Mouse (Mus musculus) liver, embryonic 13.5 days (tissue): ENCODE measurements around the gene Ppm1n. TPM values are rescaled to one million over a fixed set of nuclear protein-coding genes. Genes with fewer than 3 reads are reported as not detected.

Source experiments
- ATAC-seq: fragments of 200-750 bp; cut with Nextera tagmentation; 2 replicates; pipeline ENCODE4 v1.8.0; 2017; ENCODE audit warnings: low read depth, mild to moderate bottlenecking, moderate number of reproducible peaks, moderate library complexity
- DNase-seq: peaks from one replicate; pipeline ENCODE4 v3.0.0; 2022
- H3K27ac ChIP-seq: fragments of 300-500 bp; sonication (generic); 2 replicates; pipeline ENCODE4 v1.5.1; 2015; ENCODE audit warnings: moderate library complexity, mild to moderate bottlenecking, inconsistent platforms
- H3K27me3 ChIP-seq: fragments of 300-500 bp; sonication (generic); 2 replicates; pipeline ENCODE4 v1.6.1; 2015; ENCODE audit warnings: mild to moderate bottlenecking, inconsistent platforms
- H3K36me3 ChIP-seq: fragments of 300-500 bp; sonication (generic); 2 replicates; pipeline ENCODE4 v1.6.1; 2015; ENCODE audit warnings: mild to moderate bottlenecking, inconsistent platforms
- H3K4me1 ChIP-seq: fragments of 300-500 bp; sonication (generic); replicated peaks from 2 replicates; pipeline ENCODE4 v1.6.1; 2015; ENCODE audit warnings: inconsistent platforms
- H3K4me2 ChIP-seq: fragments of 300-500 bp; sonication (generic); 2 replicates; pipeline ENCODE4 v1.6.1; 2015; ENCODE audit warnings: inconsistent platforms, mild to moderate bottlenecking, moderate library complexity
- H3K4me3 ChIP-seq: fragments of 300-500 bp; sonication (generic); replicated peaks from 2 replicates; pipeline ENCODE4 v1.5.1; 2015; ENCODE audit warnings: mild to moderate bottlenecking, inconsistent platforms
- H3K9ac ChIP-seq: fragments of 300-500 bp; sonication (generic); 2 replicates; pipeline ENCODE4 v1.6.1; 2015; ENCODE audit warnings: mild to moderate bottlenecking, inconsistent platforms
- H3K9me3 ChIP-seq: fragments of 300-500 bp; sonication (generic); replicated peaks from 2 replicates; pipeline ENCODE4 v1.6.1; 2016; ENCODE audit warnings: inconsistent platforms
- WGBS: fragments of 180-500 bp; shearing (Covaris S2); methylation state at CpG from one replicate; pipeline ENCODE4 v1.1.7; 2015; ENCODE audit not compliant: insufficient replicate concordance; 5-methylcytosine and 5-hydroxymethylcytosine counted together
- polyA plus RNA-seq: library from polyadenylated mRNA; unstranded; fragments of >200 nt; fragmentation: Nextera tagmentation; extraction: Ambion mirVana; gene quantifications from 2 replicates; pipeline ENCODE4 v1.2.1, GENCODE M21; 2015

Gene Ppm1n
- polyA plus RNA-seq, 1 experiment from 2014 or later, result not detected

DNA sequence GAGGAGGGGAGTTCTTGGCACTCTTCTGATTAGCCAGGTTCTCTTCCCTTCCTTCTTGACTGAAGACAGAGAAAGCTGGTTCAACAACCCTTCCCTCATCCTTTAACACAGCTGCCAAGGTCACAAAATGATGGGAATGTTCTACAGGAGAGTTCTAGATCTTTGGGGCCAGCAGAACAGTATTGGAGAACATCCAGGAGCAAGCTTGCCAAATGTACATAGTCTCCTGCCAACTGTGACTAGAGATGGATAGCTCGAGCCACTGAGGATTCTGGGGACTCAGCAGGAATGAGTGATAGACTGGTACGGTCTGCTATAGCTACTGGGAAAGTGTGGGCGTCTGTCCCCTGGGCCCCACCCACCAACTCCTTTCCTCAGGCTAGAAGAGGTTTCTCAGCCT is 21.5 kb downstream of the Ppm1n start:
- peak overlapping the region; percentile 26; the same call in 1 of the 2 replicates for H3K4me3 ChIP-seq
- 70% methylated on average over 3 of the region's 3 CpGs for WGBS

DNA sequence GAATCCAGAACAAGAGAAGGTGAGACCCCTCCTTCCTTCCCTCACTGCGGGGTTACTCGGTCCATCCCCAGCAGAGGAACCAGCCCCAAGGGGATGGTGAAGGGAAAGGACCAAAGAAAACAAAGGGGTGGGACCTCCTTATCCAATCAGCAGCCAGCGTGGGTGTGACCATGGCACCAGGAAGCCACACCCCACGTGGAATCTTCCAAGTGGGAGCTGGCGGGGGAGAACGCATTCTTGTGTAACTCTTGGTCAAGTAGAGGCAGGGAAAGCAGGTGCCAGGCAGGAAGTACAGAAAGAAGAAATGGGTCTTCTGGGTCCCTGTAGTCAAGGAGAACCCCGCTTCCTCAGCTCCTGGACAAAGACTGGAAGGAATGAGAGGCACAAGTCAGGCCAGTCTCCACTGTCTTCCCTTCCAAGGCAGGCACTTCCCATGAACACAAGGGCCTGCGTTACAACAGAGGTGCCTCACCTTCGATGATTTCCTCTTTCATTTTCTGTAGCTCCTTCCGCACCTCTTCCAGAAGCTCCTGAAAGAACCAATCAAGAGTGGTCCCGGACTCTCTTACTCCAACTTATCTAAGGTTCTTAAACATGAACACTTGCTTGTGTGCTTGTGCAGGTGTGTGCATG is 22.4 kb downstream of the Ppm1n start:
- peak; percentile 96 for ATAC-seq
- H3K9ac ChIP-seq, result peak overlapping the region; percentile 18
- peak; percentile 88 for DNase-seq
- peaks cover 37% of the 10 kb centered on the region for H3K4me1 ChIP-seq
- peak overlapping the region; percentile 80 for H3K27ac ChIP-seq
- peak overlapping the region; percentile 26 for H3K4me3 ChIP-seq
- WGBS, result 26% methylated on average over 11 of the region's 11 CpGs
- H3K27me3 ChIP-seq, result no peaks in the 10 kb centered on the region
- peak overlapping the region; percentile 54 for H3K4me2 ChIP-seq
- H3K36me3 ChIP-seq, result peaks cover 76% of the 10 kb centered on the region
- no peaks in the 10 kb centered on the region for H3K9me3 ChIP-seq

More for the DNA sequence above, 21.5 kb downstream of the Ppm1n start:
- Histone ChIP-seq H3K4me1 (peaks cover 36% of the 10 kb centered on the region), H3K4me2 (peak overlapping the region; percentile 54), H3K9me3 (no peaks in the 10 kb centered on the region), H3K9ac (peak overlapping the region; percentile 18), H3K27ac (peak overlapping the region; percentile 80), H3K36me3 (peaks cover 84% of the 10 kb centered on the region), H3K27me3 (no peaks in the 10 kb centered on the region)
- ATAC-seq (no peak), DNase-seq (no peak)

DNA sequence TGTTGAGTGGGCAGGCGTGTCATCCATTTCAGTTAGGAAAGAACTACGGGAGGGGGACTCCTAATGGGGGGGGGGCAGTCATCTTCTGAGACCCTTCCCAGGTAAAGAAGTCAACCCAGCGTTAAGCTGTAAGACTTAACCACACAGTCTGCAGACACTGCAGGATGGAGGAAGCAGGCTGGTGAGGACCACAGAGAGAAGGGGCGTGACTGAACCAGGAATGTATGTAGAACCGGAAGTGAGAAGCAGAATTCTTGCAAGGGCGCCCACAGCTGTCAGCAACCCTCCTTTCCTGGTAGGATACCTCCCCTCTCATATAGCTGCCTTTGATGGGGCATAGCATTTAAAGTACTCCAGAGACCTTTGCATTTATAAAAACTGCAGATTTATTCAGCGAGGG is 23.3 kb downstream of the Ppm1n start:
- H3K4me3 ChIP-seq, result no peak overlapping the region
- peaks cover 66% of the 10 kb centered on the region for H3K36me3 ChIP-seq
- H3K4me2 ChIP-seq, result 0 out of 2 replicates have a peak overlapping the region, but pooled peaks have one; percentile 54
- peaks cover 41% of the 10 kb centered on the region for H3K4me1 ChIP-seq
- 74% methylated on average over 7 of the region's 7 CpGs for WGBS
- ATAC-seq (no peak), DNase-seq (no peak)
- H3K27ac ChIP-seq, result no peak overlapping the region; the same call in 1 of the 2 replicates
- no peaks in the 10 kb centered on the region for H3K9me3 ChIP-seq
- H3K27me3 ChIP-seq, result no peaks in the 10 kb centered on the region
- no peak overlapping the region for H3K9ac ChIP-seq

DNA sequence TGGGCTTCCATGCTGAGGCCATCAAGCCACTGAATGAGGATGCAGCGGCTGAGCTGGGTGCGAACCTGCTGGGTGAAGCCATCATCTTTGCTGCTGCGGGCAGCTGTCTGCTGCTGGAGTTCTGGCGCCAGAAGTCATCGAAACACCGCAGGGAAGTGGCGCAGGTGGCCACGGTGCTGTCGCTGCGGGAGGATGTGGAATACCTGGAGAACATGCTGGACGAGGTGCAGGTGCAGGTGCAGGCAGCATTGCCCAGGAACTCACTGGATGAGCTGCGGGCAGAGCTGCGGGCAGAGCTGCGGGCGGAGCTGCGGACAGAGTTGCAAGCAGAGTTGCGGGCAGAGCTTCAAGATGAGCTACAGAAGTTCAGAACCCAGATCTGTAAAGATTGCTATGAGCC is 24.5 kb downstream of the Ppm1n start:
- Histone ChIP-seq H3K9me3 (no peaks in the 10 kb centered on the region), H3K4me3 (no peak overlapping the region), H3K36me3 (peaks cover 55% of the 10 kb centered on the region), H3K27me3 (no peaks in the 10 kb centered on the region), H3K27ac (peak overlapping the region; percentile 15; the same call in 1 of the 2 replicates), H3K4me1 (peaks cover 41% of the 10 kb centered on the region), H3K9ac (no peak overlapping the region), H3K4me2 (no peak overlapping the region)
- 91% methylated on average over 17 of the region's 17 CpGs for WGBS
- DNase-seq, result no peak
- no peak for ATAC-seq

DNA sequence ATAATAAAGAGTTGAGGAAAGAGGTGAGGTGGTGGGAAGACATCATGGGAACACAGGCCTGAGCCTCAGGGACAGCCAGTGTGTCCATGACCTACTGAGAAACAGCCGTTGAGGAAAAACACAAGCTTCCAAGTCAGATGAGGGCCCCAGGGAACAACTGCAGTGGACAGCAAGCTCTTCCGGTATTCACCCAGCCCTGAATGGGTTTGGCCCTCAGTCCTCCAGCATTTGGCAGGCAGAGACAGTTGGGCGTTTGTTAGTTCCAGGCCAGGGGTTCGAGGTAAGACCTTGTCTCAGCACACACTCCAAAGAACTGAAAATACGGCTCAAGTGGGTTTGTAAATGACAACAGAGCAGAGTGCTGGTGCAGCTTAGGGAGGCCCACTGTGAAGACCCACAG is 26.4 kb downstream of the Ppm1n start:
- 58% methylated on average over 5 of the region's 5 CpGs for WGBS
- H3K9ac ChIP-seq, result no peak overlapping the region
- 0 out of 2 replicates have a peak overlapping the region, but pooled peaks have one; percentile 20 for H3K27ac ChIP-seq
- H3K4me3 ChIP-seq, result no peak overlapping the region
- H3K4me1 ChIP-seq, result peaks cover 38% of the 10 kb centered on the region
- no peak overlapping the region for H3K4me2 ChIP-seq
- no peaks in the 10 kb centered on the region for H3K27me3 ChIP-seq
- ATAC-seq, result no peak
- no peak for DNase-seq
- peaks cover 35% of the 10 kb centered on the region for H3K36me3 ChIP-seq
- no peaks in the 10 kb centered on the region for H3K9me3 ChIP-seq

DNA sequence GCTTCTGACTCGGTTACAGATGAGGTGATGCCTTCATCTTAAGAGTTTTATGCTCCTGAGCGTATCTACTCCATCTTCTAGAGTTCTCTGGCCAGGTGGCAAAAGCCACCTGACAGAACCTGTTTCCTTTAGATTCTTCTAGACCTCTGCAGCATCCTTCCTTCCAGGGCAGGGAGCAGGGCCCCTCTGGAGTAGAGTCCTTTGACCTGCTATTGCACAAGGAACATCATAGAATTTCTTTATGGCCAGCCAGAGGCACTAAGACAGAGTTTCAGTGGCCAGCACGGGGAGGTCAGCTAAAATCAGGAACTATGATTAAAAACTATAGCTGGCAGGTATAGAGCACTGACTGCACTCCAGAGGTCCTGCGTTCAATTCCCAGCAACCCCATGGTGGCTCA is 27.8 kb downstream of the Ppm1n start:
- Histone ChIP-seq H3K4me2 (no peak overlapping the region), H3K9ac (no peak overlapping the region), H3K27ac (no peak overlapping the region), H3K9me3 (no peaks in the 10 kb centered on the region), H3K4me1 (peaks cover 32% of the 10 kb centered on the region), H3K4me3 (no peak overlapping the region), H3K27me3 (no peaks in the 10 kb centered on the region), H3K36me3 (peaks cover 30% of the 10 kb centered on the region)
- 73% methylated on average over 4 of the region's 4 CpGs for WGBS
- DNase-seq, result no peak
- no peak for ATAC-seq

DNA sequence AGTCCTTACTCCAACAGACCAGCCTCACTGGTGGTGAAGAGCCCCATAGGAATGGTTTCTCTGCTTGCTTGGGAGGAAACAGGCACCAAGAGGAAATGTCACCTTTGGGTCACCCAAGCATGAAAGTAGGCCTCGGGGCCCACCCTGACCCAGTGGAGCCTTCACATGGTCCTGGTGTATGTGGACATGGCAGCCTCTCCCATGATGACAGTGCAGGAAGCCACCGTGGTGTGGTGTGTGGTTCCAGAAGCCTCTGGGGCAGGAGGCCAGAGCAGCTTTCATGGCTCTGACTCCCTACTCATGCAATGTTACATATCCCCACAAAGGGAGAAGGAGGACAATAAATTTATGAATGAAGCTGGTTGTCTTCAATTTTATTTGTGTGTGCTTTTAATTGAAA is 32.4 kb downstream of the Ppm1n start:
- no peak overlapping the region for H3K4me3 ChIP-seq
- peak overlapping the region; percentile 43; the same call in 1 of the 2 replicates for H3K9ac ChIP-seq
- H3K36me3 ChIP-seq, result peaks cover 28% of the 10 kb centered on the region
- peaks cover 55% of the 10 kb centered on the region for H3K4me1 ChIP-seq
- H3K27me3 ChIP-seq, result no peaks in the 10 kb centered on the region
- H3K9me3 ChIP-seq, result no peaks in the 10 kb centered on the region
- peak overlapping the region; percentile 88 for H3K27ac ChIP-seq
- ATAC-seq (no peak), DNase-seq (peak; percentile 51)
- H3K4me2 ChIP-seq, result peak overlapping the region; percentile 51
- 82% methylated on average over 2 of the region's 2 CpGs for WGBS

DNA sequence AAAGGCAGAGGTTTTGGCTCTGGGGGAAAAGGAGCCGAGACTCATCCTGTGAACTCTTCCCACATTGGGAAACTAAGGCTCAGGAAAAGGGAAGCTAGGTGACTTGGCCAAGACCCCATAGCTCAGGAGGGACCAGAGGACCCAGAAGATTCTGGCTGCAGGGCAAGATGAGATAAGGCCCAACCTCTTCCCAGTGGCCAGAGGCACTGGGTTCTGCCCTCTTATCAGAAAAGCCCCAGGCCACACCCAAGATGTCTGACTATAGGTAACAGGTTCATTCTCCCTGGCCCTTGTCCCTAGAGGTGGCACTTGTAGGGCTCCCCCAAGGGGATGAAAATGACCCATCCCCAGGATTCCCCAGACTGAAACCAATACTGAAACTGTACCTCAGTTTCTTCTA is 33.0 kb downstream of the Ppm1n start:
- peak overlapping the region; percentile 51 for H3K4me2 ChIP-seq
- no peaks in the 10 kb centered on the region for H3K9me3 ChIP-seq
- H3K4me3 ChIP-seq, result no peak overlapping the region
- H3K9ac ChIP-seq, result peak overlapping the region; percentile 43; the same call in 1 of the 2 replicates
- H3K27ac ChIP-seq, result peak overlapping the region; percentile 88
- H3K27me3 ChIP-seq, result no peaks in the 10 kb centered on the region
- H3K36me3 ChIP-seq, result peaks cover 28% of the 10 kb centered on the region
- WGBS, result 58% methylated on average over 1 of the region's 1 CpGs
- ATAC-seq (peak; percentile 86), DNase-seq (no peak)
- H3K4me1 ChIP-seq, result peaks cover 56% of the 10 kb centered on the region

DNA sequence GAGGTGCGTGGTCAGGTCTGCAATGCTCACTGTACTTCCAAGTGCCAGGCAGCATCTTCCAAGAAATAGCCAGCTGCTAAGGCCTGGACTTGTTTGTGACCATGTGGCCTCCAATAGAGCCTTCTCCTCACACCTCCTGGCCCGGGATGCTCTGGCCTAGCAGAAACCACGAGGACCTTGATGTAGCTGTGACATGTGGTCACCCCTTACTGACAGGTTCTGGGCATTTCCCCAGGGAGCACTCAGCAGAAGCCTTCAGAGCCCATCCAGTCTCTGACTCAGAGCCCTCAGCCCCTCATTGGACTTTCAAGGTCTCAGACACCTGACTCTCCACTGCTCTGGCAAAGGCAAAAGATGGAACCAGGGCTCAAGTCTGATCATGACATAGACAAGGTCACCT is 34.8 kb downstream of the Ppm1n start:
- peak overlapping the region; percentile 88 for H3K27ac ChIP-seq
- H3K36me3 ChIP-seq, result peaks cover 35% of the 10 kb centered on the region
- H3K4me3 ChIP-seq, result no peak overlapping the region
- no peak overlapping the region for H3K4me2 ChIP-seq
- peaks cover 74% of the 10 kb centered on the region for H3K4me1 ChIP-seq
- H3K9me3 ChIP-seq, result no peaks in the 10 kb centered on the region
- ATAC-seq (no peak), DNase-seq (no peak)
- WGBS, result 76% methylated on average over 3 of the region's 3 CpGs
- H3K9ac ChIP-seq, result peak overlapping the region; percentile 33; the same call in 1 of the 2 replicates
- H3K27me3 ChIP-seq, result no peaks in the 10 kb centered on the region

DNA sequence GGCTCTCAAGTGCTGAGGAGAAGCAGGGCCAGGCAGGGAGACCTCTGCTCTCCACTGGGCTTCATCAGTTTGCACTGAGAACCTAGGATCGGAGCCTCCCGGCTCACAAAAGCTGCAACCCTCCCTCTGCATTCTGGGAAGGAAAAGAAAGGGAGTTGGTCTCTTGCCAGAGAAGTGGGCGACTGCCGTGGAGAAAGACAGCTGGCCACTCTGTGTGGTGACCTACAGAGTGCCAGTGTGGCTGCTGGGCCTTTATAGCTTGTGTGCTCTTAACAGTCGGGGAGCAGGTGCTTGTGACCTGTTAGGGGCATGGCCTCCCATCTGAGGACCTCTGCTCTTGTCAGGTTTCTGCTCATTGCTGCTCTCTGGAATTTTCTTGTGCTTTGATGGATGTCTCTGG is 36.0 kb downstream of the Ppm1n start:
- Histone ChIP-seq H3K27me3 (no peaks in the 10 kb centered on the region), H3K4me1 (peaks cover 85% of the 10 kb centered on the region), H3K36me3 (peaks cover 35% of the 10 kb centered on the region), H3K27ac (peak overlapping the region; percentile 69), H3K9me3 (no peaks in the 10 kb centered on the region), H3K4me2 (no peak overlapping the region), H3K9ac (peak overlapping the region; percentile 26), H3K4me3 (no peak overlapping the region)
- WGBS, result 83% methylated on average over 5 of the region's 5 CpGs
- no peak for DNase-seq
- ATAC-seq, result no peak

DNA sequence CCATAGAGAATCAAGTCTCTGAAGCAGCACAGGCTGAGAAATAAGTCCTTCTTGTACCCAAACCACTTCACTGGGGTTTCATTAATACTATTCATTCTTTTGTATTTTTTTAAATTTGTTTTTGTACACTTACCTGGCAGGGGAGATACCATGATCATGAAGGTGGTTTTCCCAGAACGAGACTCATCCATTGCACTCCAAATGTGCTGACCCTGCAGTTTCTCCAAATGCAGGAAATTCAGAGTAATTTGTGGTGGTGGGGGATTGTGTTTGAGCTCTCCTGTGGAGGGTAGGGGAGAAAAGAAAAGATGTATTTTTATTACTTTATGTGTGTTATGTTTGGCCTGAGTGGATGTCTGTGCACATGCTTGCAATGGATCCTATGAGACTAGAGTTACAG is 37.9 kb downstream of the Ppm1n start:
- Histone ChIP-seq H3K9ac (no peak overlapping the region), H3K4me2 (no peak overlapping the region), H3K36me3 (peaks cover 27% of the 10 kb centered on the region), H3K4me3 (no peak overlapping the region), H3K27ac (peak overlapping the region; percentile 91), H3K4me1 (peaks cover 95% of the 10 kb centered on the region), H3K9me3 (no peaks in the 10 kb centered on the region), H3K27me3 (no peaks in the 10 kb centered on the region)
- ATAC-seq (no peak), DNase-seq (no peak)
- 81% methylated on average over 1 of the region's 1 CpGs for WGBS

DNA sequence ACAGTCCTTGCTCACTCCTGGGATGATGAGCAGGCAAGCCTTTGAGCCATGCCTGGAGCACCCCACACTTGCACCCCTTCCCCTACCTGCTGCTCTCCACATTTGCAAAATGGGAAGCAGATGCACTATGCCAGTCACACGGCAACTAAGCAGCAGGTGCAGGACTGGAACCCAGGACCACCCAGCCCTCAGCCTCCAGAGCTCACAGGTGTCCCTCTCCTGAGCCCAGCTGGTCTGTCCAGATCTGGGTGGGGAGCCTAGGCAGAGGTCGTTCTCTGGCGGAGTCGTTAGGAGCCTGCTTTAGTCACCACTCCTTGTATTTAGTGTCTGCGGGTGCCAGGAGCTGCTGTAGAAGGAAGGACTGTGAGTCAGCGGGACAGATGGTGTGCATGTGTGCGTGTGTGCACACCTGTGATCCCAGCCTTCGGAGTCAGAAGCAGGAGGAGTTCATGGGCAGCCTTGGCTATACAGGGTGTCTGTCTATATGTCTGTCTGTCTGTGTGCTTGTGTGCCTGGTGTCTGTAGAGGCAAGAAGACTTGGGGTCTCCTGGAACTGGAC is 38.9 kb downstream of the Ppm1n start:
- no peak overlapping the region for H3K4me3 ChIP-seq
- H3K9me3 ChIP-seq, result no peaks in the 10 kb centered on the region
- H3K27ac ChIP-seq, result peak overlapping the region; percentile 91
- ATAC-seq (no peak), DNase-seq (no peak)
- peaks cover 21% of the 10 kb centered on the region for H3K36me3 ChIP-seq
- peaks cover 95% of the 10 kb centered on the region for H3K4me1 ChIP-seq
- no peaks in the 10 kb centered on the region for H3K27me3 ChIP-seq
- peak overlapping the region; percentile 59 for H3K4me2 ChIP-seq
- 84% methylated on average over 8 of the region's 8 CpGs for WGBS
- H3K9ac ChIP-seq, result peak overlapping the region; percentile 56
